Mouse (Mus musculus): ENCODE measurements at regions not wholly inside any gene's neighbourhood (a gene's known extent, or its start where the extent isn't known, plus 50 kb on each side); places are given as distances from the start of the nearest gene placed in this dataset.
A peak's percentile ranks its signal among the peaks of the same experiment; 100 is the strongest.

DNA sequence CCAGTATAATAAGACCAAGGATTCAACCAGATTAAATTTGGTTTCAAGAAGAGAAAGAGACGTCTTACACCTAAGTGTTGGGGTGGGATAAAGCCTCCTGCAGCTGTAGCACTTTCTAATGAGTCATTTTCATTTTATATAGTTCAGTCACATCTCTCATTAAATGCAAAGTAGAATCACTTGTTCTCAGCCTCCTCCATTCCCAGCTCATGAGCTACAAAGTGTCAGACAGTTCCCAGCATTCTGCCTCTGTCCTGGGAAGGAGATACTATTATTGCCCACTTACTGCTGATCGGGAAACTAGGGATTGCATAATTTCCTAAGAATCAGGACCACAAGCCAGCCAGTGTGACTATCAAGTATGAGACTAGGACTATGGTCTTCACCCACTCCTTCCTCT, 158.9 kb downstream of the Tph2 start:
- no peak for ATAC-seq (ENCODE audit: insufficient number of reproducible peaks, low FRiP score)
- Histone ChIP-seq H3K4me2 (no peak overlapping the region), H3K9me3 (replicated peaks) (no peaks in the 10 kb centered on the region), H3K27me3 (replicated peaks) (no peaks in the 10 kb centered on the region), H3K9ac (no peak overlapping the region), H3K36me3 (no peaks in the 10 kb centered on the region), H3K27ac (ENCODE audit: poor library complexity, severe bottlenecking) (no peak overlapping the region), H3K4me1 (replicated peaks) (no peaks in the 10 kb centered on the region), H3K4me3 (no peak overlapping the region)
- 69% methylated on average over 2 of the region's 2 CpGs for WGBS

DNA sequence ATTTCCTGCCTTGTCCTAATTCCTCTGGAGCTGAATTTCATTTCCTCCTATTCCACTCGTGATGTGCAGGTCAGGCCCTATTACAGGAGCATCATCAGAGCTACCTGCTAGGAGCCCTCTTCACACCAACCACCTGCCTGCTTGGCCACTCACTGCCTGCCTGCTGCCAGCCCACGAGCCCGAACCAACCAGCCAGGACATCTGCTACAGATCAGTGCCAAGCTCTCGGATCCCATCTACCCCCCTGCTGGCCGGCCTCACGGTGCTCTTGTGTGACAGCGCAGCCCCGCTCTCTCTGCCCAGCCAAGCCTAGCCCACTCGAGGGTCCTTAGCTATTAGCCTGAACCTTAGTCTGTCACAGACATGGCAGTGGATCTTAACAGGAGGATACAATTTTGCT, 165.4 kb downstream of the Tph2 start:
- Histone ChIP-seq H3K4me2 (no peak overlapping the region), H3K36me3 (no peaks in the 10 kb centered on the region), H3K4me1 (replicated peaks) (peaks cover 3% of the 10 kb centered on the region; the same call in 1 of the 2 replicates), H3K27me3 (replicated peaks) (no peaks in the 10 kb centered on the region), H3K4me3 (no peak overlapping the region), H3K9me3 (replicated peaks) (no peaks in the 10 kb centered on the region), H3K9ac (no peak overlapping the region), H3K27ac (ENCODE audit: poor library complexity, severe bottlenecking) (no peak overlapping the region)
- WGBS: 72% methylated on average over 9 of the region's 9 CpGs
- no peak for ATAC-seq (ENCODE audit: insufficient number of reproducible peaks, low FRiP score)

DNA sequence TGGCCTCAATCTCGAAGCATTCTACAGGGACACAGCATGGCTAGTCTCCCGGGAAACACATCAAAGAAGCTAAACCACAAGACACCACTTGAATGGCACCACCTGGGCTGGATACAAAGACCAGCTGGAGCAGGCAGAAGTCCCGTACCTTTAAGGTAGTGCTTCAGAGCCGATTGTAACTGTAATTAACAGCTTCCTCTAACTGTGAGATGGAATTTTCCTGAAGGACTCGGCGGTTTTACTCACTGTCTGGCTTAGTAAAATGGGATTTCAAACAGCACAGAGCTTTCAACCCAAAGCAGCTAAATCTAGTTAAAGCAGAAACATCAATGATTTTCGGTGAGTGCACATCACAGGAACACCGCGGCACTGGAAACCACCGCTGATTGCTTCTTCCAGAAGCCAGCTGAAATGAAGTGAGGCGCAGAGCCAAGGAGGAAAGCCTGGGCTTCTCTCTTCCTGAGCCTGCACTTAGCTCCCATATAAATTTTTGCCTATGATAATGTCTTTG, 171.3 kb downstream of the Tph2 start:
- H3K9me3 ChIP-seq (replicated peaks): no peaks in the 10 kb centered on the region
- no peak for ATAC-seq (ENCODE audit: insufficient number of reproducible peaks, low FRiP score)
- H3K27ac ChIP-seq (ENCODE audit: poor library complexity, severe bottlenecking): no peak overlapping the region
- H3K4me3 ChIP-seq: peak overlapping the region; percentile 21; the same call in 1 of the 2 replicates
- H3K36me3 ChIP-seq: no peaks in the 10 kb centered on the region
- H3K4me1 ChIP-seq (replicated peaks): no peaks in the 10 kb centered on the region
- H3K9ac ChIP-seq: no peak overlapping the region
- H3K27me3 ChIP-seq (replicated peaks): no peaks in the 10 kb centered on the region
- 34% methylated on average over 11 of the region's 11 CpGs for WGBS
- peak overlapping the region; percentile 54 for H3K4me2 ChIP-seq

DNA sequence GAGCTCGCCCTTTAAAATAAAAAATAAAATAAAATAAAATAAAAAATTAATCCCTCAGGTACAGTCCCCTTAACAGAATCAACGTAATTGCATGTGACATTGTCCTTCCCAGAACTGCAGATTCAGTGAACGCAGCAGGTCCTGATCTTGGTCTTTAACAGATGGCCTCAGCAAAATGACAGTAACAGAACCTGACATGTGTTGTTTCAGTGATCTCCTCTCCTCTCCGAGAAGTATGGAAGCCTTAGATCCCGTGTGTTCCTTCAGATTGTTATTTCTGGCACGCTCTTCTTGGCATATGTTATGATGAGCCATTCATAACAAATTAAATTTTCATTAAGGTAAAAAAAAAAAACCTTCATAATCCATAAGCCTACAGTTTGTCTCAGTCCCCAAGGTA, 171.9 kb downstream of the Tph2 start:
- no peak for ATAC-seq (ENCODE audit: insufficient number of reproducible peaks, low FRiP score)
- 78% methylated on average over 6 of the region's 6 CpGs for WGBS

DNA sequence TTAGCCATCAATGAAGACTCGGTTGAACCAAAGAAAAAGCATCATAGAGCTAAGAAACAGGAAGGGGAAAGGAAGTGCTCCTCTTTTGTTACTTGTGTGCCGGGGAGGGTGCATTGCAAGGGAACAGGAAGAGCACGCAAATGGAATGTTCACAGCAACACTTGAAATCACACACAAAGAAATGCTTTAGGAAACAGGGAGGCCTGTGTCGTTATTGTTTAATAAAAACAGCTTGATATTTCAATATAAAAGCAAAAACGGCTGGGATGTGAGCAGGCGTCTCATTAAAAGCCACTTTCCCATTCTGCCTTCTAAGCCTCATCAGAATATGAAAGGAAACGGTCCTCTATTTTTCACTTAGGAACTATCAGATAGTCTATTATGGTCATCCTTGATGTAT, 172.5 kb downstream of the Tph2 start:
- no peak for ATAC-seq (ENCODE audit: insufficient number of reproducible peaks, low FRiP score)
- H3K4me3 ChIP-seq: no peak overlapping the region
- 65% methylated on average over 7 of the region's 7 CpGs for WGBS

More for the DNA sequence above, 171.9 kb downstream of the Tph2 start:
- Histone ChIP-seq H3K27me3 (replicated peaks) (no peaks in the 10 kb centered on the region), H3K4me1 (replicated peaks) (no peaks in the 10 kb centered on the region), H3K9ac (no peak overlapping the region), H3K27ac (ENCODE audit: poor library complexity, severe bottlenecking) (no peak overlapping the region), H3K4me3 (no peak overlapping the region), H3K4me2 (no peak overlapping the region), H3K36me3 (no peaks in the 10 kb centered on the region), H3K9me3 (replicated peaks) (no peaks in the 10 kb centered on the region)

DNA sequence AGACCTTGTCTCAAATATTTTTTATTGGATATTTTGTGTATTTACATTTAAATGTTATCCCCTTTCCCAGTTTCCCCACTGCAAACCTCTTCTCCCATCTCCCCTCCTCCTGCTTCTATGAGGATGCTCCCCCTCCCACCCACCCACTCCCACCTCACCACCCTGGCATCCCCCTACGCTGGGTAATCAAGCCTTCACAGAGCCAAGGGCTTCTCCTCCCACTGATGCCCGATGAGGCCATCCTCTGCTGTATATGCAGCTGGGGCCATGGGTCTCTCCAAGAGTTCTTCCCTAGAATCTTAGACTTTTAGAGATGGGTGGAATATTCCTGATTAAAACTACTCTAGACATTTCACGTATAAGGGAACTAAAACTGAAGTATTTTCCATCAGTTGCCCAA, 172.9 kb downstream of the Tph2 start:
- H3K9me3 ChIP-seq (replicated peaks): no peaks in the 10 kb centered on the region
- H3K36me3 ChIP-seq: no peaks in the 10 kb centered on the region
- no peak overlapping the region for H3K4me2 ChIP-seq
- ATAC-seq (ENCODE audit: insufficient number of reproducible peaks, low FRiP score): no peak
- H3K9ac ChIP-seq: no peak overlapping the region
- no peak overlapping the region for H3K27ac ChIP-seq (ENCODE audit: poor library complexity, severe bottlenecking)
- H3K4me3 ChIP-seq: no peak overlapping the region
- no peaks in the 10 kb centered on the region for H3K27me3 ChIP-seq (replicated peaks)
- 72% methylated on average over 3 of the region's 3 CpGs for WGBS
- no peaks in the 10 kb centered on the region for H3K4me1 ChIP-seq (replicated peaks)

More for the DNA sequence above, 172.5 kb downstream of the Tph2 start:
- Histone ChIP-seq H3K36me3 (no peaks in the 10 kb centered on the region), H3K9me3 (replicated peaks) (no peaks in the 10 kb centered on the region), H3K4me2 (no peak overlapping the region), H3K9ac (no peak overlapping the region), H3K4me1 (replicated peaks) (no peaks in the 10 kb centered on the region), H3K27me3 (replicated peaks) (no peaks in the 10 kb centered on the region), H3K27ac (ENCODE audit: poor library complexity, severe bottlenecking) (no peak overlapping the region)

DNA sequence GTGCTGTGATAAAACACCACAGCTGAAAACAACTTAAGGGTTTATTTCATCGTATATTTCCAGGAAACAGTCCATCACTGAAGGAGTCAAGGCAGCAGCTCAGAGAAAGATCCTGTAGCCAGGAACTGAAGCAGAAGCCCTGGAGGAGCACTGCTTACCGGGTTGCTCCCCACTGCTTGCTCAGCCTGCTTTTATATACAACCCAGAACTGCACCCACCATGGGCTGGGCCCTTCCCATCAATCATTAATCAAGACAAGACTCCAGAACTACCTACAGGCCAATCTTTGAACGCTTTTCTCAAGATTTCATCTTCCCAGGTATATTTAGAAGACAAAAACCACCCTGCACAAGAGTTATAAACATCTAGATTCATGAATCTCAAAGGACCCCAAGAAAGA, 188.4 kb downstream of the Tph2 start:
- Histone ChIP-seq H3K9ac (no peak overlapping the region), H3K4me3 (no peak overlapping the region), H3K4me1 (replicated peaks) (no peaks in the 10 kb centered on the region), H3K27me3 (replicated peaks) (no peaks in the 10 kb centered on the region), H3K4me2 (no peak overlapping the region), H3K36me3 (no peaks in the 10 kb centered on the region), H3K27ac (ENCODE audit: poor library complexity, severe bottlenecking) (no peak overlapping the region), H3K9me3 (replicated peaks) (no peaks in the 10 kb centered on the region)
- ATAC-seq (ENCODE audit: insufficient number of reproducible peaks, low FRiP score): no peak
- 66% methylated on average over 3 of the region's 3 CpGs for WGBS

DNA sequence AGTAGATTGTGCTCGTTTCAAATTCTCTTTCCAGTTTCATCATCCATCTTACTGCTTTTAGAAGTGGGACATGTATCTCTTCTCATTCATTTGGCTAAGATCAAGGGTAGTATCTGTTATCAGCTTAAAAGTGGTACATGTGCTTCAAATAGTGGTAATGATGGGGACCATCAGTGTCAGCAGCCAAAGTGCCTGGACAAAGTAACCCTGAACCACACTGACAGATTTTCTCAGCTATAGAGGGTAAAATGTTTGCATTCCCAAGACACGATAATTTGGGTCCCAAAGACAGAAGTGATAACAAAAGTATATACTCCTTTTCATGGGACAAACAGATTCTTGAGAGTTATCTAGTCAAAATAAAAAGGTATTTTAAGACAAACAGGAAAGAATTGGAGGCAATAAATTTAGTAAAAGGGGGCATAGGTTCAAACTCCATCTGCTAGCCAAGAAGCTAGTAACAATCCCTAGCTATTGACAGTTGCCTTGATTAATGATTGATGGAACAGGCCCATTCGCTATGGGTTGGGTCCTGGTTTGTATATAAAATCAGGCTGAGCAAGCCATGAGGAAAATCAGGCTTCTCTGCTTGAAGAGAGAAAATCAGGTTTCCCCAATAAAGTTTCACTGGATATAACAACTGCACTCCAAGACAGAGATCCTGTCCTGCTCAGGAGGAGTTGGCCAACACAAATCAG, 189.5 kb downstream of the Tph2 start:
- no peak overlapping the region for H3K4me2 ChIP-seq
- H3K27ac ChIP-seq (ENCODE audit: poor library complexity, severe bottlenecking): no peak overlapping the region
- WGBS: 43% methylated on average over 3 of the region's 3 CpGs
- H3K4me1 ChIP-seq (replicated peaks): no peaks in the 10 kb centered on the region
- H3K36me3 ChIP-seq: no peaks in the 10 kb centered on the region
- H3K27me3 ChIP-seq (replicated peaks): no peaks in the 10 kb centered on the region
- no peaks in the 10 kb centered on the region for H3K9me3 ChIP-seq (replicated peaks)
- H3K9ac ChIP-seq: no peak overlapping the region
- ATAC-seq (ENCODE audit: insufficient number of reproducible peaks, low FRiP score): no peak
- no peak overlapping the region for H3K4me3 ChIP-seq

DNA sequence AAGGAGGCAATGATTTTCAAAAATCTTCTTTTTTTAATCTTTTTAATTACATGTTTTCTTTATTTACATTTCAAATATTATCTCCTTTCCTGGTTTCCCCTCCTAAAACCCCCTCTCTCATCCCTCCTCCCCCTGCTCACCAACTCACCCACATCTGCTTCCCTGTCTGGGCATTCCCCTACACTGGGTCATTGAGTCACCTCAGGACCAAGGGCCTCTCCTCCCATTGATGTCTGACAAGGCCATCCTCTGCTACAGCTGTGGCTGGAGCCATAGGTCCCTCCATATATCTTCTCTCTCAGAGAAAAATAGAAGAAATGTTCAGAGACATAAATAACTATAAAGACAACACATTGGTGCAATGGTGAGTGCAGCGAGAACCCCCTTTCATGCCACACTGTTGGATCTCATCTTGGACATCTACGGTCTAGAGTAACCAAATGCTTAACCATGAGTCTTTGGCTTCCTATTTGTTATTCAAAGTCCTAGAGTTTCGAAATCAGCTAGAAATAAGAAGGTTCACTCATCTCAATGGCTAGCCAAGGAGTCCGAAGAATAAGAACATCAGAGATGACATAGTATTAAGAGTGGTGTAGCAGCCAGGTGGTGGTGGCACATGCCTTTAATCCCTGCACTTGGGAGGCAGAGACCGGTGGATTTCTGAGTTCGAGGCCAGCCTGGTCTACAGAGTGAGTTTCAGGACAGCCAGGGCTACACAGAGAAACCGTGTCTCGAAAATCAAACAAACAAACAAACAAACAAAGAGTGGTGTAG, 186.5 kb upstream of the Trhde start:
- WGBS: 82% methylated on average over 8 of the region's 8 CpGs

DNA sequence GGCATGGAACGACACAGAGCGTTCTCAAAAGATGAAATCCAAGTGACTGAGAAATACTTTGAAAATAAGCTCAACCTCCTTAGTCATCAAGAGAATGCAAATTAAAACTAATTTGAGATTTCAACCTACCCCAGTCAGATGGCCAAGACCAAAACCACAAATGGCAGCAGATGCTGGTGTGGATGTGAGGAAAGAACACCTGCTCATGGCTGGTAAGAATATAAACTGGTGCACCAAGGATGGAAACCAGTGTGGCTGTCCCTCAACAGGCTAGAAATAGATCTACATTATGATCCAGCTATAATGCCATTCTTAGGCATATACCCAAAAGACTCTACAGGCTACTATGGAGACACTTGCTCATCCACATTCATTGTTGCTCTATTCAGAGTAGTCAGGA, 170.3 kb upstream of the Trhde start:
- 84% methylated on average over 2 of the region's 2 CpGs for WGBS
- Histone ChIP-seq H3K9ac (no peak overlapping the region), H3K27ac (ENCODE audit: poor library complexity, severe bottlenecking) (no peak overlapping the region), H3K4me2 (no peak overlapping the region), H3K4me3 (no peak overlapping the region), H3K36me3 (no peaks in the 10 kb centered on the region), H3K4me1 (replicated peaks) (no peaks in the 10 kb centered on the region), H3K9me3 (replicated peaks) (no peaks in the 10 kb centered on the region), H3K27me3 (replicated peaks) (no peaks in the 10 kb centered on the region)
- no peak for ATAC-seq (ENCODE audit: insufficient number of reproducible peaks, low FRiP score)

More for the DNA sequence above, 186.5 kb upstream of the Trhde start:
- Histone ChIP-seq H3K4me1 (replicated peaks) (no peaks in the 10 kb centered on the region), H3K9ac (no peak overlapping the region), H3K4me3 (no peak overlapping the region), H3K9me3 (replicated peaks) (no peaks in the 10 kb centered on the region), H3K27ac (ENCODE audit: poor library complexity, severe bottlenecking) (no peak overlapping the region), H3K4me2 (no peak overlapping the region), H3K27me3 (replicated peaks) (no peaks in the 10 kb centered on the region), H3K36me3 (no peaks in the 10 kb centered on the region)
- no peak for ATAC-seq (ENCODE audit: insufficient number of reproducible peaks, low FRiP score)

DNA sequence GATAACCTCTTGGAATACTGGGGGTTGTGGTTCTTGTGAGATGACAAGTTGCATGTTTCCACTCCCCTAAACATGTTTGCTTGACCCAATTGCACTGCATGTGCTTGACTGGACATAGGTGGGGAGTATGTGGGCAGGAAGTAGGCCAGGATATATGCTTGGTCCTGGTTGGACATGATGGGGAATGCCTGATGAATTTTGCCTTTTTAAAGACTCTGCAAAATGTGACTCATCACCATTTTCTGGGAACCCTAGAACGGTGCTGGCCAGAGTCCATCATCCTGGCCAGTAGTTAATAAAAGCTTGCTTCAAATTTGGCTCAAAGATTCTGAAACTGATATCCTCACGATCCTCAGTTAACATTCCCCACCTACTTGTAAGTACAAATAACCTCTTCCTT, 161.5 kb upstream of the Trhde start:
- WGBS: 71% methylated on average over 2 of the region's 2 CpGs
- Histone ChIP-seq H3K4me3 (no peak overlapping the region), H3K9me3 (replicated peaks) (no peaks in the 10 kb centered on the region), H3K27ac (ENCODE audit: poor library complexity, severe bottlenecking) (no peak overlapping the region), H3K4me1 (replicated peaks) (no peaks in the 10 kb centered on the region), H3K27me3 (replicated peaks) (no peaks in the 10 kb centered on the region), H3K36me3 (no peaks in the 10 kb centered on the region), H3K4me2 (no peak overlapping the region), H3K9ac (no peak overlapping the region)
- ATAC-seq (ENCODE audit: insufficient number of reproducible peaks, low FRiP score): no peak
